Mouse (Mus musculus): ENCODE measurements around the gene Oprl1. TPM values are rescaled to one million over a fixed set of nuclear protein-coding genes. Genes with fewer than 3 reads are reported as not detected.

Oprl1 gene
- polyA plus RNA-seq, 1 experiment, result 0.18 TPM

- no peak for DNase-seq (ENCODE audit: low spot score)
Observed at GRCm38 (mm10) chr2:181692304-181692703, 22.5 kb upstream of the Oprl1 start.

DNA sequence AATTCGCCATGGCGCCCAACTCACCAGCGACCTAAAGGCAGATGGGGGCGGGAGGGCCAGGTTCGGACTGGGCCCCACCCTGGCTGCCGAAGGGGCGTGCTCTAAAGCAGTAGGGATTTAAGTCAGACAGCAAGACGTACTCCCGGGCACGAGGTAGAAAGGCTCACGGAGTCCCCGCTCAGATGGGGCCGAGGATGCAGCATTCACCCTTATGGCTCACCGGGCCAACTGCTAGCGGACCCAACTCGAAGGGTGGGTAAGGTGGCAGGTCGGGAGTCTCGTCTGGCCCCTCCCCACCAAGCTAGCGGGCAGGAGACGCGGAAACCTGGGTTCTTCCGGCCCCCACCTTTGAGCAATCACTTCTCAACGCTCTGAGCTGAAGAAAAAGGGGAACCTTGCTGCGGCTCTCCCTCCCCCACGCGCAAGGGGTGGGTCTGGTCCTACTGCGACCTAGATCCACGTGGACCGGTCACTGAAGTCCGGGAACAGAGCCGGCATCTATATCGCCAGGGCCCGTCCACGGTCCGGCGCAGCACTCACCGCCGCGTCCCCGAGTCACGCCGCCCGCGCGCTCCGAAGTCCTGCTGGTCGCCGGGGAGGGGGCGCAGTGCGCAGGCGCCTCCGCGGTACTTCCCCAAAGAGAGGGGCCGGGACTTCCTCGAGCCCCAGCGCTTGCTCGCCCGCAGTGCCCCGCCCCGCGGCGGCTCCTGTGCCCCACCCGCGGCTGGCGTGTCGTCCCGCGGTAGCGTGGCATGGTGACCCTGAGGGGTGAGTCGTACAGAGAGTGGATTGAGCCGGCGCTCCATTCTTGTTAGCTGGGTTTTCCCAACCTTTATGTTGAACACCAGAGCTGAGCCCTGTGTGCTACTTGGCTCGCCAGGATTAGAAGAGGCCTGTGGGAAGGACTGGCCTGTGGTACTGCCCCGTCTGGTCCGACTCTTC, 21.2 kb upstream of the Oprl1 start, which contains the start of gene Rgs19:
Gene Rgs19 (minus strand): TSS at position 639 of the 942 bp plus-strand sequence.
- DNase-seq (ENCODE audit: low spot score), result peak; percentile 77

DNA sequence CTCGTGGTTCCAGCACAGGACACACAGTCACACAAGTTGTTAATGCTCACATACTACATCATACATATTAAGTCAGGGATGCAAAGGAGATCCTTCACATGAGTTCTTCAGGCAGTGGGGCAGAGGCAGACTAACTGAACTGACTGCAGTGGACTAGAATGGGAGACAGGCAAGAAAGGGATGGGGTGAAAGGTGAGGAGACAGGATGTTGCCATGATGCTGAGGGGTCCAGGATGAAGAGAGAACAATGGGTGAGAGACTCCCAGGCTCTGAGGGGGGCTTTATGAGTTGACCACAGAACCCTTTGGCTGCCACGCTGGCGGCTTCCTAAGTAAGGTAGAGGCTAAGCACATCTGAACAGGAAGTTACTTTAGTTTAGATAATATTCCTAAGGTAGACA, 20.2 kb upstream of the Oprl1 start:
- DNase-seq (ENCODE audit: low spot score), result no peak

DNA sequence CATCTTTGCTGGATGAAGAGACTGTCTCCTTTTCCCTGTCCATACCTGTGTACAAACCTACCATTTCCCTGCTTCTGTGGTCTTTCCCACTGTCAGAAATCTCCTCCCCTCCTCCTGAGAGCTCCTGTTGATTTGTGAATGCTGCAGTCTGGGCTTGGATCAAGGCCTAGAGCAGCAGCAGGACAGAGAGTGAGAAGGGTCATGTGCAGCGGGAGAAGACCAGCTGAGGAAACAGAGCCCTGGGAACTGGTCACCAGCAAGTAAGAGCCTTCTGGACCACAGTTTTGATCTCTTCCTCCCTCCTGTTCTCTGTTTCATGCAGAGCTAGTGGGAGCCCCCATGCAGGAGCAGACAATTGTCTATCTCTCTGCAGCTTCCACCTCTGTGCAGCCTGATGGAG, 19.0 kb upstream of the Oprl1 start:
- no peak for DNase-seq (ENCODE audit: low spot score)

- no peak for DNase-seq (ENCODE audit: low spot score)
Observed at GRCm38 (mm10) chr2:181696801-181697420, 17.9 kb upstream of the Oprl1 start.

DNA sequence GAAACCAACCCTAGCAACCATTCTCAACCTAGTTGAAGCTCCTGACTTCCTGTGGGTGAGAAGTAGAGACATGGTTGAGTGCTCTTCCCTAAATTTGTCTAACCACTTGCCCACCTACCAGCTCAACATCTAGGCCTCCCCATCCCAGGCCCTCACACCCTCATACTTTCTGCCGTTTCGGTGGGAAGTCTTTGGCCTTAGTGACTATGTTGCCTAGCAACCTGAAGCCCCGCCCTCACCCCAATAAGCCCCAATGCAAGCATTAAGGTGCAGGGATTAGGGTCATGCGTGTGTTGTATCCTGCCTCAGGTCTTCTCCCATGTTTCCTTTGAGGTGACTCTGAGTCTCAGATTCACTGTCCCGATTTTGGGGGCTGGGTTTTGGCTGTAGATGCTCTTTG, 16.6 kb upstream of the Oprl1 start, which contains the start of gene Lkaaear1:
Gene Lkaaear1 (minus strand): TSS at position 202 of the 400 bp plus-strand sequence.
- DNase-seq (ENCODE audit: low spot score), result no peak

DNA sequence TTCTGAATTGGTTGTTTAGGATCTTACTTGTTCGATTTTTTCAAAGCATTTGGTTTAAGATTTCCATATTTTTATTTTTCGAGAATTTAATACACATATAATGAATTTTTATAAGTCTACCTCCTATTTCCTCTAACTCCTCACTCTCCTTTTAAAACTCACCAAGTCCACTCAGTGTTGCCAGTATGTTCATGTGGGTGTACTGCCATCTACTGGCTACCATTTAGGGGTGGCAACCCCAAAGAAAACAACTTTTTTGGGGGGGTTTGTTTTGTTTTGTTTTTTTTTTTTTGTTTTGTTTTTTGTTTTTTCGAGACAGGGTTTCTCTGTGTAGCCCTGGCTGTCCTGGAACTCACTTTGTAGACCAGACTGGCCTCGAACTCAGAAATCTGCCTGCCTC, 8.1 kb upstream of the Oprl1 start:
- no peak for DNase-seq (ENCODE audit: low spot score)

DNA sequence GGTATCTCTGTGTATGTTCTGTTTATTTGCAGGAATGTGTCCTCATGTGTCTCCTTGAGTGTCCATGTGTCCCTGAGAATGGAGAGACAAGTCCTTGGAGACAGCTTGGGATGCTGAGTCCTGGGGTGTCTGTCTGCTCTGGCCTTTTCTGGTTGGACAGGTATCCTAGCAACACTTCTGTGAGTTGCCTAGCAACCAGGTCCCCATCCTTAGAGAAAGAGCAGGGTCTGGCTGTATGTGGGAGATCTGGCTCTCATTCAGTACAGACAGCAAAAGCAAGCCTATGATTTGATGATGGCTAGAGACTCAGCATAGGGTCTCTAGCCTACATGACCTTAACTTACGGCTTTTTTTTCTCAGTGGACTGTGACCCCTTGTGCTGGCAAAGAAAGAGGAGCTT, 1.1 kb upstream of the Oprl1 start:
- no peak for DNase-seq (ENCODE audit: low spot score)

DNA sequence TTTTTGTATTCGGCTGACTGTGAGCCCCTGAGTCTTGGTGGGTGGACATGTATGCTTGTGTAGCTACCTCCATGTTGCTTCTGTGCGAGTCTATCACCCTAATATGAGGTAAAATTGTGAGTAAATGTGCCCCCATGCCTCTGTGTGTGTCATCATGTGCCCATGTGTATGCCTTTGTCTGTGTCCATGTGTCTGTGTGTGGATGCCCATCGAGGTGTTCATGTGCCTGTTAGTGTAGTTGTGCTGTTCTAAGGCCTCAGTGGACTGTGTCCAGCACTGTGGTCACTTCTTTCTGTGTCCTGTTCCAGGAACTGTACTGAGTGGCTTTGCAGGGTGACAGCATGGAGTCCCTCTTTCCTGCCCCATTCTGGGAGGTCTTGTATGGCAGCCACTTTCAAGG, 566 bp downstream of the Oprl1 start:
- DNase-seq (ENCODE audit: low spot score), result no peak

DNA sequence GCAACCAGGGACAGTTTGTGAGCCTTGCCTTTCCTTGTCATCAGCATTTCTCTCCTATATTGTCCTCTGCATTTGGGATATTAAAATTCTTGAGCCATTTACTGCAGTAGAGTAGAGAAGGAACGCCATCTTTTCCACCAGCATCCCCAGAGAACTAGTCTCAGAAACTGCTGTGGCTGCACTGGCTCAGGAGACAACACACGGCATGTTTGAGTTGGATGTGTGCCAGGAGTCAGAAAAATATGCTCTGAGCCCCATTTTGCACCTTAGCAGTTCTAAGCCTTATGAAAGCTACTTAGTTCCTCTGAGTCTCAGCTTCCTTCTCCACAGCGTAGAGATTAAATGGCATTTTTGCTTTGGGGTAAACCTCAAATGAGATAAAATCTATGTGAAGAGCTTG, 2.2 kb downstream of the Oprl1 start:
- DNase-seq (ENCODE audit: low spot score), result no peak

DNA sequence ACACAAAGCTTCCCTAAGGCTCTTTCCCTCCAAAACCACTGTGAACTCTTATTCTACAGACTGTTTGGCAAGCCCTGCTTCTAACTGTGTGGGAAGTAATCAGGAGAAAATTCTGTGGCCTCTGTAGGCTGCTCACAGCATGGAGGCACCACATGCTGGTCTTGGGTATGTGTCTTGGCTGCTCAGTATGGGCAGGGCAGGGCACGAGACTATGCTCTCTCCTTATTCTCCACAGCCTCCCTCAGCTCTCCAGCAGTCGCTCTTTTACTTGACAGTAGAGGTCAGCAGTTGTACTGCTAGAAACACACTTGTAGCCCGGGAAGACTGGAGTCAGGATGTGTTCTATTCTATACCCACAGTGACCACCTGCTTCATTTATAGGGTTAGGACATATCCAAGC, 5.2 kb downstream of the Oprl1 start:
- no peak for DNase-seq (ENCODE audit: low spot score)

DNA sequence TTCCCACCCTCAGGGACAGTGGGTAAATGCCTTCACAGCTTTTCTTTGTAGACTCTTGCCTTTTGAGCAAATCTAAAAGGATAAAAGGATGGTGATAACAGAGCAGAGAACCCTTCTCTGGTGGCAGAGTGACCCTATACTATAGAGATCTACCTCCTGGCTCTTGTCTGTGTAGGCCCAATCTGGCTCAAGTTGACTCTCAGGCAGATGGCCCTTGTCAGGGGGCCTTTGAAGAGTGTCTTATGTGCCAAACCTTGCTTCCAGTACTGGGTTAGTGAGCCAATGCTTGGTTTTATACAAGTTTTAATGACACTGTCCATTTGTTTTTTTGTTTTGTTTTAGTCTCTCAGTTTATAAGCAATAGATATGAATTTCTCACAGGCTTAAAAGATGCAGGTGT, 6.4 kb downstream of the Oprl1 start:
- no peak for DNase-seq (ENCODE audit: low spot score)

DNA sequence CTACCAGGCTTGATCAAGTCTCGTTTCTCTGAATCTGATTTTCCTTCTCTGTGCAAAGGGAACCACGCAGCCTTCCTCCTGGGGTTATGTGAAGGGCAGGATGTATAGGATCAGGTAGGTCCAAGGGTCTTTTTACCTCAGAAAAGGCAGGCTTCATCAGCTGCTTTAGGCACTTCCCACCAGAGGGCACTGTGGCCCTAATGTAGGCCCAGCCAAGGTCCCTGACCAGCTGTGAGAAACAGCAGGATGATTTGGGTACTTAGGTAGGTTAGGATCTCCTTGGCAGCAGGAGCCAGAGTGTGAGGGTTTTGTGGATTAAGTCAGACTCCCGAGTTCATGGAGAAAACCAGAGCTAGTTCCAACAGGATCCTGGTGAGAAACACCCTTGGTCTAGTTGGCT, 7.4 kb downstream of the Oprl1 start:
- no peak for DNase-seq (ENCODE audit: low spot score)

GRCm38 (mm10) chr2:181727659-181728262, 12.9 kb downstream of the Oprl1 start:
- DNase-seq (ENCODE audit: low spot score), result no peak

- DNase-seq (ENCODE audit: low spot score), result no peak
Observed at GRCm38 (mm10) chr2:181730051-181730450, 15.2 kb downstream of the Oprl1 start.

GRCm38 (mm10) chr2:181752626-181753025, 37.8 kb downstream of the Oprl1 start:
- DNase-seq (ENCODE audit: low spot score), result no peak

DNA sequence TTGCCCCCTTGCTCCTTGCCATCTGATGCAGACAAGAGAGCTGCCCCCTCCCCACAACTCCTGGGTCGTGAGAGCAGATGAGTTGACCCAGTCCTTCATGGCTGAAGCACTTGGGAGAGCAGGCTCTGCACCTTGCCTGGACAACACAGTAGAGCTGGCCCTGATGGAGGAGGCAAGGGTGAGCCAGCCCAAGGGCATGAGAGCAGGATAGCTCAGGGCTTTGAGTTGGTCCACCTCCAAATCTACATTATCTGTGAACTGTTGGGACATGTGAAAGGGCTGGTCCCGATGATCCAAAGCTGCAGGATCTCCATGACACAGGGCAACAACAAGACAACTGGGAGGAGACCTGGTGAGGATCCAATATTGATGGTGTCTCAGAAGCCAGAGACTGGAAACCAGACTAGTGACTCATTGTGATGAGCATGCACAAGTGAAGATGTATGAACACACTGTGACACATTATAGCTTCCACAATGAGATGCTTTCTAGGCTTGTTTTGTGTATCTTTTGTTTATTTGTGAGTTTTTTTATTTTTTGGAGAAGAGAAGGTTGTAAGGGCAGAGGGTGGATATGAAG, 43.4 kb downstream of the Oprl1 start:
- no peak for DNase-seq (ENCODE audit: low spot score)

DNA sequence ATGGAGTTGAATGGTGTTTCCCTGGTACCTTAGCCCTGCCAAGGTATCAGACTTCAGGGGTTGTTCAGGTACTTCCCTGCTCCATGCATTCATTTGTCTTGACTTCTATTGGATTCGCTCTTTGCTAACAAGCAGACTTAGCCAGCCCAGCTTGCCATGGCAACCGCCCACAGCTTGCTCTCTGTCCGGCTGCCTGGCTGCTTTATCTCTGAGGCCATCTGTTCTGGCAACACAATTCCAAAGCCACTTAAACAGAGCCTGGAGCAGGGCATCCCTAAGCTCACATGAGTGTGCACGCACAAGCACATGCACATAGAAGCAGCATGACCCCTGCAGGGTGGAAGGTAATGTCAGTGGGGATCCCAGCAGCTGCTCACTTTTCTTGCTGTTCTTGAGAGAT, 44.2 kb downstream of the Oprl1 start:
- no peak for DNase-seq (ENCODE audit: low spot score)

- DNase-seq (ENCODE audit: low spot score), result no peak
Observed at GRCm38 (mm10) chr2:181763006-181763830, 48.4 kb downstream of the Oprl1 start, which contains the start of gene Myt1. Gene Myt1, plus strand, starts transcription at chr2:181763332.

GRCm38 (mm10) chr2:181763886-181764527, 49.2 kb downstream of the Oprl1 start:
- DNase-seq (ENCODE audit: low spot score), result no peak

GRCm38 (mm10) chr2:181764600-181764999, 49.8 kb downstream of the Oprl1 start:
- no peak for DNase-seq (ENCODE audit: low spot score)

Data from urinary bladder, adult 2 months (tissue).